Mouse (Mus musculus) monocyte, adult 59 days (primary cell): ENCODE results near the gene Gm11565. TPM values are rescaled to one million over a fixed set of nuclear protein-coding genes. Genes with fewer than 3 reads are reported as not detected.

Experiments
- total RNA-seq, 2 experiments: library from RNA; stranded (reverse); gene quantifications; one replicate each; pipeline ENCODE4 v1.2.4; 2023

Gm11565 gene
- total RNA-seq, result not detected

DNA sequence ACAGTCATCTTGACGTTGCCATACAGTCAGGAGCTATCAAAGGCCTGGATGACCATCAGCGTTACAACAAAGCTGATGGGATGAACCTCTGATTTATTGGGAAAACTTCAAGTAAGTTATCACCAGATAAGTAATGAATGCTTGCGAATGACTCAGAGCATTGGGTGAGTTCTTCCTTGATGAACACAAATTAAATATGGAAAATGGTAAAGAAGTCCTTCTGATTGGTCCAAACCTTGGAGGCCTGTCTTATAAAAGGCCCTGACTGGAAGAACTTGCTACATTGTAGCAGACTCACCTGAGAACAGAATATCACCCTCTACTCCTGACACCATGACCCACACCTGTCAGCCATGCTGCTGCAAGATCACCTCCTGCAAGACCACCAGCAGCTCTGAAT, at the start of gene Gm11565:
Gene Gm11565, plus strand, starts transcription at position 301 of the 400 bp plus-strand sequence.

DNA sequence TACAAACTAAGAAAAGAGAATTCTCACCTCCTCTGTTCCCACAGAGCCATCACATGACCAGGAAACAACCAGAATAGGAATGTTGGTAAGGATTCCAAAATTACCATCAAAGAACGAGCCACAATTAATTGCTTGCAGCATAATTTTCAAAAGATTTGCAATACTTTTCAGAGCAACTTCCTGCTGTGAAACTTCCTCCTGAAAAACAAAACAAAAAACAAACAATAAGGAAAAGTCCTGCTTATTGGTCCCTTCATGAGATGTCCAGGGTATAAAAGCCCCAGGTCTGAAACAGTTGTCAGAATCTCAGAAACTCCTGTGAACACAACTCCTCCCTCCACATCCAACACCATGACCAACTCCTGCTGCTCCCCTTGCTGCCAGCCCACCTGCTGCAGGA, 41.5 kb upstream of the Gm11565 start, which contains the start of gene Krtap9-1:
Gene Krtap9-1, plus strand, starts transcription at position 301 of the 400 bp plus-strand sequence.

DNA sequence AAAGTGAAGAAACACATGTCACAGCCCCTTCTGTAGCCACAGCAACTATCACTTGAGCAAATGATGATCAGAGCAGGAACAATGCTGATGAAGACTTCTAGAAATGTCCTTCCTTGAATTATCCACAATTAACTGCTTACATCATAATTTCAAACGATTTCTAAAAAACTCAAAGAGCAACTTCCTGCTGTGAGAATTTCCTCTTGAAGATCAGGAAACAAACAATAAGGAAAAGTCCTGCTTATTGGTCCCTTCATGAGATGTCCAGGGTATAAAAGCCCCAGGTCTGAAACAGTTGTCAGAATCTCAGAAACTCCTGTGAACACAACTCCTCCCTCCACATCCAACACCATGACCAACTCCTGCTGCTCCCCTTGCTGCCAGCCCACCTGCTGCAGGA, 35.7 kb upstream of the Gm11565 start, which contains the start of gene Gm11567:
Gene Gm11567, plus strand, starts transcription at position 301 of the 400 bp plus-strand sequence.

DNA sequence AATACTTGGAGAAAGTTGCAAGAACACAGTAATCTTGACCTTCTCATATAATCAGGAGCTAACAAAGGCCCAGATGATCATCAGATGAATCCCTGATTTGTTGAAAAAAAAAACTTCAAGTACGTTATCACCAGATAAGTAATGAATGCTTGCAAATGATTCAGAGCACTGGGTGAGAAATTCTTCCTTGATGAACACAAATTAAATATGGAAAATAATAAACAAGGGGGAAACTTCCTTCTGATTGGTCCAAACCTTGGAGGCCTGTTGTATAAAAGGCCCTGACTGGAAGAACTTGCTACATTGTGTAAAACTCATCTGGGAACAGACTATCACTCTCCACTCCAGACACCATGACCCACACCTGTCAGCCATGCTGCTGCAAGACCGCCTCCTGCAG, 6.9 kb upstream of the Gm11565 start, which contains the start of gene Krtap31-1:
Gene Krtap31-1, plus strand, starts transcription at position 301 of the 400 bp plus-strand sequence.

DNA sequence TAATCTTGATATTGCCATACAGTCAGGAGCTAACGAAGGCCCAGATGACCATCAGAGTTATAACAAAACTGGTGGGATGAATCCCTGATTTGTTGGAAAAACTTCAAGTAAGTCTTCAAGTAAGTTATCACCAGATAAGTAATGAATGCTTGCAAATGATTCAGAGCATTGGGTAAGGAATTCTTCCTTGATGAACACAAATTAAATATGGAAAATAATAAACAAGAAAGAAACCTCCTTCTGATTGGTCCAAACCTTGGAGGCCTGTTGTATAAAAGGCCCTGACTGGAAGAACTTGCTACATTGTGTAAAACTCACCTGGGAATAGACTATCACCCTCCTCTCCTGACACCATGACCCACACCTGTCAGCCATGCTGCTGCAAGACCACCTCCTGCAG, 21.4 kb downstream of the Gm11565 start, which contains the start of gene Krtap31-2:
Gene Krtap31-2, plus strand, starts transcription at position 301 of the 400 bp plus-strand sequence.

DNA sequence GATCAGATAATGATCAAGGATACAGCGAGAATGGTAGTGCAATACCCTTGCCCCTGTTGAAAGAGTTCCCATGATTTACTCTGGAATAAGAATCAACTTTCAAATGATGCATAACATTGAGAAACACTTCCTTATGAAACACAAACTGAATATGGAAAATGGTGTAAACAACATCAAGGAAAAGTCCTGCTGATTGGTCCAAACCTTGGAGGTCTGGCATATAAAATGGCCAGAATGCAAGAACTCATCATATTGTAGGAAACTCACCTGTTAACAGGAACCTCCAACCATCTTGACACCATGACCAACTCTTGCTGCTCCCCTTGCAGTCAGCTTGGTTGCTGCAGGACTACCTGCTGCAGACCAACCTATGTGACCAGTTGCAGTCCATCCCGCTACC, 33.6 kb downstream of the Gm11565 start, which contains the start of gene Krtap9-5:
Gene Krtap9-5, plus strand, starts transcription at position 301 of the 400 bp plus-strand sequence.

Other genes with a start within 250 kb of the Gm11565 start
- gene Krtap4-6, start 248.8 kb upstream of the Gm11565 start, total RNA-seq, result not detected
- not detected for gene Gm14190, start 224.0 kb upstream of the Gm11565 start, total RNA-seq
- gene Gm14180, start 180.5 kb upstream of the Gm11565 start, total RNA-seq, result not detected
- gene Gm11595, start 141.8 kb upstream of the Gm11565 start, total RNA-seq, result not detected
- not detected for gene Krtap4-8, start 134.0 kb upstream of the Gm11565 start, total RNA-seq
- not detected for gene Krtap4-9, start 129.6 kb upstream of the Gm11565 start, total RNA-seq
- not detected for gene Gm11596, start 121.3 kb upstream of the Gm11565 start, total RNA-seq
- gene Gm11569, start 115.8 kb upstream of the Gm11565 start, total RNA-seq, result not detected
- gene Gm11554, start 110.3 kb upstream of the Gm11565 start, total RNA-seq, result not detected
- gene Krtap4-13, start 104.9 kb upstream of the Gm11565 start, total RNA-seq, result not detected
- gene Gm11564, start 99.1 kb upstream of the Gm11565 start, total RNA-seq, result not detected
- not detected for gene 2300003K06Rik, start 76.7 kb upstream of the Gm11565 start, total RNA-seq
- not detected for gene Krtap4-16, start 63.1 kb upstream of the Gm11565 start, total RNA-seq
- gene Gm11568, start 56.8 kb upstream of the Gm11565 start, total RNA-seq, result not detected
- not detected for gene Gm11559, start 50.3 kb upstream of the Gm11565 start, total RNA-seq
- not detected for gene Krtap9-1, start 41.4 kb upstream of the Gm11565 start, total RNA-seq
- gene Gm11567, start 35.6 kb upstream of the Gm11565 start, total RNA-seq, result not detected
- not detected for gene Krtap31-1, start 6.8 kb upstream of the Gm11565 start, total RNA-seq
- gene Krtap31-2, start 21.5 kb downstream of the Gm11565 start, total RNA-seq, result not detected
- gene Krtap9-5, start 33.7 kb downstream of the Gm11565 start, total RNA-seq, result not detected
- gene Krtap29-1, start 64.3 kb downstream of the Gm11565 start, total RNA-seq, result not detected
- not detected for gene Krtap16-1, start 71.8 kb downstream of the Gm11565 start, total RNA-seq
- gene Krtap17-1, start 79.2 kb downstream of the Gm11565 start, total RNA-seq, result not detected
- not detected for gene Krt33a, start 101.5 kb downstream of the Gm11565 start, total RNA-seq
- gene Krt33b, start 115.1 kb downstream of the Gm11565 start, total RNA-seq, result not detected
- gene Krt34, start 126.8 kb downstream of the Gm11565 start, total RNA-seq, result not detected
- gene Krt31, start 135.8 kb downstream of the Gm11565 start, total RNA-seq, result not detected
- not detected for gene Krt32, start 173.5 kb downstream of the Gm11565 start, total RNA-seq
- gene Krt35, start 181.5 kb downstream of the Gm11565 start, total RNA-seq, result not detected
- gene Krt36, start 190.9 kb downstream of the Gm11565 start, total RNA-seq, result not detected
- not detected for gene Krt13, start 206.8 kb downstream of the Gm11565 start, total RNA-seq
- gene Krt15, start 221.2 kb downstream of the Gm11565 start, total RNA-seq, result not detected
- gene Krt19, start 233.9 kb downstream of the Gm11565 start, total RNA-seq, result 1 to 10 TPM in 1 of 2 experiments, under 1 TPM in 1; 0.55 to 1.7 TPM